Mouse (Mus musculus): Measurements from ENCODE around the gene Chrng.

- TF ChIP-seq HCFC1 (IDR thresholded peaks at IDR 0.05; ENCODE audit: borderline replicate concordance, insufficient read depth, low read length), result no peak
- TF ChIP-seq MAFK (IDR thresholded peaks at IDR 0.05; ENCODE audit: insufficient read depth, low read depth, low read length), result no peak
- TF ChIP-seq ZNF384 (IDR thresholded peaks at IDR 0.05; ENCODE audit: low read depth, low read length), result no peak
Observed at GRCm38 (mm10) chr1:87206339-87206738, 1.9 kb downstream of the Chrng start.

Data from ES-E14 (cell line).